Mouse (Mus musculus) frontal cortex, postnatal 36 days (tissue): Measurements from ENCODE around the gene Dcbld1.
"Not testable (repeated sequence)": the region's sequence is repeated elsewhere in the genome, so short reads cannot be mapped to it uniquely, and the experiment has no call there.

ENCODE experiments used
- DNase-seq, 2 experiments: peaks; one replicate each; pipeline ENCODE4 v3.0.0; 2022; ENCODE audit warnings: low spot score in 2 of 2

Dcbld1 gene

GRCm38 (mm10) chr10:52302271-52302670 lies 68.9 kb downstream of the Dcbld1 start:
- DNase-seq = no peak

- DNase-seq = no peak
Observed at GRCm38 (mm10) chr10:52304574-52304973, 71.2 kb downstream of the Dcbld1 start.

GRCm38 (mm10) chr10:52309196-52309595 lies 75.8 kb downstream of the Dcbld1 start:
- DNase-seq = no peak

GRCm38 (mm10) chr10:52319506-52320286 lies 86.3 kb downstream of the Dcbld1 start:
- DNase-seq = no peak

- DNase-seq = no peak
Observed at GRCm38 (mm10) chr10:52321918-52322317, 88.5 kb downstream of the Dcbld1 start.

- peak; percentile 24 to 64 for DNase-seq
Observed at GRCm38 (mm10) chr10:52331007-52331406, 97.6 kb downstream of the Dcbld1 start.

GRCm38 (mm10) chr10:52343324-52343723 lies 109.9 kb downstream of the Dcbld1 start:
- DNase-seq = not testable (repeated sequence)

GRCm38 (mm10) chr10:52353184-52353583 lies 119.8 kb downstream of the Dcbld1 start:
- DNase-seq = no peak

- DNase-seq = no peak
Observed at GRCm38 (mm10) chr10:52358467-52358866, 125.0 kb downstream of the Dcbld1 start, which contains the start of gene Gm26741. Gm26741 (plus strand) TSS chr10:52358767.

- DNase-seq = no peak
Observed at GRCm38 (mm10) chr10:52360241-52360735, 126.9 kb downstream of the Dcbld1 start.

- no peak for DNase-seq
Observed at GRCm38 (mm10) chr10:52360862-52361609, 127.6 kb downstream of the Dcbld1 start.

GRCm38 (mm10) chr10:52368376-52368775 lies 135.0 kb downstream of the Dcbld1 start:
- peak in 1 of 2 experiments; percentile 44 for DNase-seq
